Mouse (Mus musculus) hindbrain, embryonic 11.5 days (tissue): ENCODE measurements at regions not wholly inside any gene's neighbourhood (a gene's known extent, or its start where the extent isn't known, plus 50 kb on each side); places are given as distances from the start of the nearest gene placed in this dataset.

Experiments
- ATAC-seq: fragments of 200-750 bp; cut with Nextera tagmentation; 2 replicates; pipeline ENCODE4 v1.8.0; 2017; ENCODE audit warnings: mild to moderate bottlenecking, moderate TSS enrichment, moderate library complexity; ENCODE audit not compliant: low FRiP score
- DNase-seq: peaks from one replicate; pipeline ENCODE4 v3.0.0-alpha.2; 2015; ENCODE audit warnings: low spot score
- H3K27ac ChIP-seq: fragments of 300-500 bp; sonication (generic); 2 replicates; pipeline ENCODE4 v1.5.1; 2014; ENCODE audit warnings: mild to moderate bottlenecking, low read depth, low read length
- H3K27me3 ChIP-seq: fragments of 300-500 bp; sonication (generic); 2 replicates; pipeline ENCODE4 v1.6.1; 2014; ENCODE audit warnings: mild to moderate bottlenecking, low read length, moderate library complexity, mixed read lengths; ENCODE audit not compliant: control insufficient read depth, insufficient read depth
- H3K36me3 ChIP-seq: fragments of 300-500 bp; sonication (generic); 2 replicates; pipeline ENCODE4 v1.6.1; 2014; ENCODE audit warnings: mild to moderate bottlenecking, low read length, moderate library complexity, mixed read lengths; ENCODE audit not compliant: control insufficient read depth, insufficient read depth
- H3K4me1 ChIP-seq: fragments of 300-500 bp; sonication (generic); replicated peaks from 2 replicates; pipeline ENCODE4 v1.6.1; 2014; ENCODE audit warnings: low read length, mixed read lengths; ENCODE audit not compliant: control insufficient read depth, insufficient read depth
- H3K4me2 ChIP-seq: fragments of 300-500 bp; sonication (generic); replicated peaks from 2 replicates; pipeline ENCODE4 v1.6.1; 2014; ENCODE audit warnings: mild to moderate bottlenecking, low read depth, low read length
- H3K4me3 ChIP-seq: fragments of 300-500 bp; sonication (generic); 2 replicates; pipeline ENCODE4 v1.5.1; 2014; ENCODE audit warnings: low read depth, low read length
- H3K9ac ChIP-seq: fragments of 300-500 bp; sonication (generic); 2 replicates; pipeline ENCODE4 v1.6.1; 2014; ENCODE audit warnings: low read depth, low read length
- H3K9me3 ChIP-seq: fragments of 300-500 bp; sonication (generic); 2 replicates; pipeline ENCODE4 v1.6.1; 2016; ENCODE audit warnings: low read length; ENCODE audit not compliant: control insufficient read depth
- WGBS: fragments of 180-500 bp; shearing (Covaris S2); extraction: QIAGEN DNeasy Blood & Tissue Kit; methylation state at CpG from one replicate; pipeline ENCODE4 v1.1.7; 2014; 5-methylcytosine and 5-hydroxymethylcytosine counted together

GRCm38 (mm10) chr4:142799291-142799690 lies 413.5 kb downstream of the Prdm2 start:
- Histone ChIP-seq H3K4me1 (no peaks in the 10 kb centered on the region), H3K9me3 (no peaks in the 10 kb centered on the region), H3K4me2 (no peak overlapping the region), H3K9ac (no peak overlapping the region), H3K4me3 (no peak overlapping the region), H3K27ac (no peak overlapping the region), H3K36me3 (no peaks in the 10 kb centered on the region), H3K27me3 (no peaks in the 10 kb centered on the region)
- DNase-seq (no peak), ATAC-seq (no peak)
- WGBS, result 68% methylated on average over 5 of the region's 5 CpGs

GRCm38 (mm10) chr4:142798834-142799233 lies 414.0 kb downstream of the Prdm2 start:
- Histone ChIP-seq H3K4me1 (no peaks in the 10 kb centered on the region), H3K27me3 (no peaks in the 10 kb centered on the region), H3K9ac (no peak overlapping the region), H3K4me3 (no peak overlapping the region), H3K27ac (no peak overlapping the region), H3K4me2 (no peak overlapping the region), H3K36me3 (no peaks in the 10 kb centered on the region), H3K9me3 (no peaks in the 10 kb centered on the region)
- DNase-seq (no peak), ATAC-seq (no peak)
- WGBS, result 81% methylated on average over 6 of the region's 6 CpGs

GRCm38 (mm10) chr4:142792606-142792970 lies 420.2 kb downstream of the Prdm2 start:
- Histone ChIP-seq H3K9ac (no peak overlapping the region), H3K4me3 (no peak overlapping the region)
- 83% methylated on average over 2 of the region's 2 CpGs for WGBS

GRCm38 (mm10) chr4:142791823-142792605 lies 420.8 kb downstream of the Prdm2 start:
- DNase-seq, result no peak
- Histone ChIP-seq H3K27me3 (no peaks in the 10 kb centered on the region), H3K36me3 (no peaks in the 10 kb centered on the region), H3K9ac (no peak overlapping the region), H3K4me3 (no peak overlapping the region), H3K9me3 (no peaks in the 10 kb centered on the region), H3K27ac (no peak overlapping the region), H3K4me1 (no peaks in the 10 kb centered on the region), H3K4me2 (no peak overlapping the region)
- ATAC-seq, result no peak
- WGBS, result 88% methylated on average over 3 of the region's 3 CpGs

More at GRCm38 (mm10) chr4:142792606-142792970, 420.2 kb downstream of the Prdm2 start:
- H3K27ac ChIP-seq, result no peak overlapping the region
- no peaks in the 10 kb centered on the region for H3K9me3 ChIP-seq
- no peaks in the 10 kb centered on the region for H3K27me3 ChIP-seq
- H3K36me3 ChIP-seq, result no peaks in the 10 kb centered on the region
- DNase-seq, result no peak
- no peak overlapping the region for H3K4me2 ChIP-seq
- ATAC-seq, result no peak
- H3K4me1 ChIP-seq, result no peaks in the 10 kb centered on the region

GRCm38 (mm10) chr4:142789048-142789447 lies 423.7 kb downstream of the Prdm2 start:
- ATAC-seq (no peak), DNase-seq (no peak)
- Histone ChIP-seq H3K4me1 (no peaks in the 10 kb centered on the region), H3K36me3 (no peaks in the 10 kb centered on the region), H3K27ac (no peak overlapping the region), H3K9me3 (no peaks in the 10 kb centered on the region), H3K9ac (no peak overlapping the region), H3K4me3 (no peak overlapping the region), H3K4me2 (no peak overlapping the region), H3K27me3 (no peaks in the 10 kb centered on the region)
- WGBS, result 91% methylated on average over 7 of the region's 7 CpGs

- DNase-seq (no peak), ATAC-seq (no peak)
- no peaks in the 10 kb centered on the region for H3K27me3 ChIP-seq
- no peaks in the 10 kb centered on the region for H3K9me3 ChIP-seq
- H3K4me3 ChIP-seq, result no peak overlapping the region
- H3K9ac ChIP-seq, result no peak overlapping the region
- 93% methylated on average over 5 of the region's 5 CpGs for WGBS
- H3K4me2 ChIP-seq, result no peak overlapping the region
- H3K4me1 ChIP-seq, result no peaks in the 10 kb centered on the region
- no peaks in the 10 kb centered on the region for H3K36me3 ChIP-seq
- no peak overlapping the region for H3K27ac ChIP-seq
Measured at GRCm38 (mm10) chr4:142785386-142785785, 427.4 kb downstream of the Prdm2 start.

GRCm38 (mm10) chr4:142776711-142777411 lies 435.9 kb downstream of the Prdm2 start:
- H3K9ac ChIP-seq, result no peak overlapping the region
- WGBS, result 58% methylated on average over 10 of the region's 10 CpGs
- no peaks in the 10 kb centered on the region for H3K36me3 ChIP-seq
- H3K27me3 ChIP-seq, result no peaks in the 10 kb centered on the region
- DNase-seq (no peak), ATAC-seq (no peak; the same call in 1 of the 2 replicates)
- H3K4me3 ChIP-seq, result no peak overlapping the region
- H3K4me2 ChIP-seq, result no peak overlapping the region
- no peak overlapping the region for H3K27ac ChIP-seq
- peaks cover 12% of the 10 kb centered on the region for H3K4me1 ChIP-seq
- no peaks in the 10 kb centered on the region for H3K9me3 ChIP-seq

- WGBS, result 92% methylated on average over 5 of the region's 5 CpGs
- Histone ChIP-seq H3K9ac (no peak overlapping the region), H3K4me1 (peaks cover 24% of the 10 kb centered on the region)
Measured at GRCm38 (mm10) chr4:142775023-142775422, 437.8 kb downstream of the Prdm2 start.

More at GRCm38 (mm10) chr4:142775023-142775422, 437.8 kb downstream of the Prdm2 start:
- no peak overlapping the region for H3K4me3 ChIP-seq
- H3K9me3 ChIP-seq, result no peaks in the 10 kb centered on the region
- no peak overlapping the region for H3K27ac ChIP-seq
- no peak for DNase-seq
- no peaks in the 10 kb centered on the region for H3K27me3 ChIP-seq
- ATAC-seq, result no peak
- no peak overlapping the region for H3K4me2 ChIP-seq
- no peaks in the 10 kb centered on the region for H3K36me3 ChIP-seq
